Mouse (Mus musculus) frontal cortex, postnatal 14 days (tissue): ENCODE results near the gene St6galnac6.

Experiments used
- DNase-seq, 2 experiments: peaks; one replicate each; pipeline ENCODE4 v3.0.0; 2022; ENCODE audit warnings: low spot score in 2 of 2

St6galnac6 gene

DNA sequence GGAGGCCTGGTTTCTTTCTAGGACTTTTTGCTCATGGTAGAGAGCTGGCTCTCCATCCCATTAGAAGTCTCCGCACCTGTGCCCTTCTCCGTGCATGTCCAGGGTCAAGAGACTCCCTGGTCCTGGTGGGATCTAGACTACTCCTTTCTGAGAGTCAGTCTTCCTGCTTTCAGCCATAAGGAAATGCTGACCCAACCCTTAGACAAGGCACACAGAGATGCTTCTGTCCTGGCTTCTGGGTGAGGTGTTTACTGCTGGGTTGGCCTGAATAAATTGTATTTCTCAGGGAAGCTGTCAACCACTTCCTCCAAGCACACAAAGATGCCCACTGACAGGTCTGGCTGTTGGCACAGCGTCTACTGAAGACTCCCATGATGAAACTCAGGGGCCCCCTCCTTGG is at the start of gene St6galnac6:
St6galnac6 (plus strand) TSS at position 301 of the 400 bp plus-strand sequence.
- DNase-seq: no peak

DNA sequence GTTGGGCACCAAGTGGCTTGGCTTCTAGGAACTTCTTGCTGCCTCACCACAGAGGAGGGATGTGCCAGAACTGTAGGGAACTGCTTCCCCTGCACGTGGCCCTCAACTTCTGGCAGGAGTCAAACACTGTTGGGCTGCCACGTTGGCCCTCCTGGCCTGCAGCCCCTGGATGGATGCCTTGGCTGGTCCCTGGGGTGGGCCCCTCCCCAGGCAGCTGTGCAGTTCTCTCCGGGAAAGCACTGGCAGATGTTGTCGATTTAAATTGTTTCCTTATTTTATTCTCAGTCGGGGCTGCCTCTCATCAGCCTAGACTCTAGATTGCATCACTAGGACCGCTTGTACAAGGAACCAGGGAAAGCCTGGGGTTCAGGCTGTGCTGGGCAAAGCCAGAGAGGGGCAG is 49.7 kb upstream of the St6galnac6 start:
- DNase-seq: no peak

DNA sequence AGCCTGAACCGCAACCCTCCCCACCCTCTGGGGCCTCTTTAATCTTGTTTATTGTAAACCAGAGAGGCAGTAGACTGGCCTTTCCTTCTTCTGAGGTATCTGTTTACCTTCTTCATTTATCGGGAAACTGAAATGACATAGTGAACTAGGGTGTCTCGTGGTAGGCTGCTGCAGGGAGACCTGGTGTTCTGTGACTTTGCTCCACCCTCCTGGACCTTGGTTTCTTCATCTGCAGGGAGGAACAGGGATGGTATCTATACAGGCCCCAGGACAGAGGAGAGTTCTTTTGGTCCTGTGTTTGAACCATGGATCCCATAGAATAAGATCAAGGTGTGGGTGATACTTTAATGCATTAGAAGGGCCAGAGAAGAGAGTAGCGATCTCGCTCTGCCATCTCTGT is 48.3 kb upstream of the St6galnac6 start:
- DNase-seq: no peak

DNA sequence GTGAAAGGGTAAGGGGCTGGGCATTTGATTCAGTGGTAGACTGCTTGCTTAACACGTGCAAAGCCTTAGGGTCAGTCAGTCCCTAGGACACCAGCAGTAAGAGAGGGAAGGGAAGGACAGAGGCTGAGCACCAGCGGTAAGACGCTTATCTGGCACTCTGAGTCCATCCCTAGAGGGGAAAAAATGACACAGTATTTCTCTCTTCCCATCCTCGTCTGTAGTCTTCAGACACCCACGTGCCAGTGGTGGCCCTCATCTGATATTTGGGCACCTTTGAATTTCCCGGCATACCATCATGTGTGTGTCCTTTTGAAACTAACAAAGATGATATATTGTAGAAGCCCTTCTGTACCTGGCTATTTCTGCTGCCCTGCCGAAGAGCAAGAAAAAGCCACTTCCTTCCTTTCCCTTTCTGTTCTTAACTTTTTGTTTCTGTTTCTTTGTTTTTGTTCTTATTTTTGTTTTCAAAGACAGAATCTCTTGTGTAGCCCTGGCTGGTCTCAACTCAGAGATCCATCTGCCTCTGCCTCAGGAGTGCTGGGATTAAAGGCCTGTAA is 45.8 kb upstream of the St6galnac6 start:
- DNase-seq: no peak

DNA sequence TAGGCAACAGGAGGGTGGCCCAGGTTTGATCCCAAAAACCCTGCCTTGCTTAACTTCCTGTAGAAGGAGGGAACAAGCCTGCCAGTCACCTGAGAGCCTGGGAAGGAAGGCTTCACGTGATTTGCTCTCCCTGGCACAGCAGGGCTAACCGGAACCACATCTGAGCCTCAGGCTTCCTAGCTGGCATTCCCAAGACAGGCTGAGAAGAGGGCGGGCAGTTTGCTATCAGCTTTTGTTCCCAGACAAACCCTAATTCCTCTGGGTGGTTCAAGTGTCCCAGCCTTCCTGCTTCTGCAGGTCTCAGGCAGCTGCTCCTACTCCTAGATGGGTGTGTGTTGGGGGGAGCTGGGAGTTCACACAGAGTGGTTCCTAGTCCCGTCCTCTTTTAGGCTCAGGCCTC is 44.0 kb upstream of the St6galnac6 start:
- no peak for DNase-seq

DNA sequence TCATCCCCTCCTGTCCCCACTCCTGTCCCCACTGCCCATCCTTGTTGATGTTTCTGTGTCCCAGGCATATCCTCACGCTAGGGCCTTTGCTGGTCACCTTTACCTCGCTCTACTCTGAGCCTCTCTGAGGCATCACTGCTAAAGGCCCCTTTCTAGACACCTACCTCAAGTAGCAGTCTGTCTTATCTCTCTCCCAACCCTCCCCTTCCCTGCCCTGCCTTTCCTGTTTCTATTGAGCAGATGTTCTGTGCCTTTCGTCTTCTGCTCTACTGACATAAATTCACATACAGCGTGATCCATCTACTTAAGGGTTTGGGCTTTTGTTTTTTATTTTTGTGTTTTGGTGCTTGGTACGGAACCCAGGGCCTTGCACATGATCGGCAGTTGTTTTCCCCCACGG is 43.5 kb upstream of the St6galnac6 start:
- DNase-seq: no peak

DNA sequence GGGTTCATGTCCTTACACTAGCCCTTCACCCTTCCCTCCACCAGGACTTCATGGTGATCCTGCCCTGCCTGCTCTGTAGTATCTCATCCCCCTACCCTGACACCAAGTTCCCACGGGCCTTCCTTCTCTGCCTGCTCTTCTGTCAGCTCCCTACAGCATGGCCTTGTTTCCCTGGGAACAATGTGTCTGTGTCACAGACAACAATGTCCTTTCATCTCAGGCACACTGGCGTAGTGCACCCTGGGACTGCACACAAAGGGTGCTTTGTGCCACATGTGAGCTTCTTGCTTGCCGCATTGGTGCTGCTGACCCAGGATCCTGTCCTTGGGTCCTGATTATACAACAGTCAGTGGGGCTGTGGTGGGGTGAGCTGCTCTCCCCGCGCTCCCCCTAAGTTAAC is 39.9 kb upstream of the St6galnac6 start:
- no peak for DNase-seq

DNA sequence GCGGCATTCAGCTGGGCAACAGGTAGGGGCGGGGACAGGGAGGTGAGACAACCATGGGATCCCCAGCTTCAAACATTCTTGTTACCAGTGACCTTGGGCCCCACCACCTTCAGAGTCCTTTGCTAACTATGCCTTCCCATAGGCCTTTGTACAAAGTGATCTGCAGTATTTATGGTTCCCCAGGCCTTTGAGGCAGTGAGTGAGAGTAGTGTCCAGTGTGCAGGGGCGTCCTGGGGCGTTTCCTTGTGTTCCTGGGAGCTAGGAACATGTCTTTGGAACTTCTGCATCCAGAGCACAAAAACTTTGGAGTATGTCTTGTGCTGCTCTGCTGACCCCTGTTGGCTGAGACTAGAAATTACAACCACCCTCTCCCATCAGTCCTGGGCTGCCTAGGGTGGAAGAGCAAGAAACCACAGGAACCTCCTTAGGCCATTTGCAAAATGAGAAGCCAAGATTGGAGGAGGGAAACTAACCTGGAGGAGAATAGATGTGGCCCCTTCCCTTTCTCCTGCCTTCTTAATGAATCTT is 32.9 kb upstream of the St6galnac6 start:
- peak in 1 of 2 experiments; percentile 65 for DNase-seq

DNA sequence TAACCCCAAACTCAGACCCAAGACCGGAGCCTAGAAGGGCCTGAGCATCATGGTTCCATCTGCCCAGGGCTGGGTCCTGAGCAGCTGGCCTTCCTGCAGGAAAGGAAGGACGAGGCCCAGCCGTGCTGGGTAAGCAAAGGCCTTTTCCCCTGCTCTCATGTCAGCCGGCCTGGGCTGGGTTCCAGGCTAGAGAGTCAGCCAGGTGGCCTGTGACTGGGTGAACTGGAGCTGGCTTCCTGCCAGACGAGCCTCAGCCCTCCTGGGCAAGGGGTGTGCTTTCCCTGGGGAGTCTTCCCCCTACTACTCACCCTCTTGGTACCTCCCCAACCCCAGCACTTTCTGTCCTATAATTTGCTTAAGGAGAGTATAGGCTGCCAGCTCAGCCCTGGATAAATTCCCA is 31.4 kb upstream of the St6galnac6 start:
- DNase-seq: no peak

DNA sequence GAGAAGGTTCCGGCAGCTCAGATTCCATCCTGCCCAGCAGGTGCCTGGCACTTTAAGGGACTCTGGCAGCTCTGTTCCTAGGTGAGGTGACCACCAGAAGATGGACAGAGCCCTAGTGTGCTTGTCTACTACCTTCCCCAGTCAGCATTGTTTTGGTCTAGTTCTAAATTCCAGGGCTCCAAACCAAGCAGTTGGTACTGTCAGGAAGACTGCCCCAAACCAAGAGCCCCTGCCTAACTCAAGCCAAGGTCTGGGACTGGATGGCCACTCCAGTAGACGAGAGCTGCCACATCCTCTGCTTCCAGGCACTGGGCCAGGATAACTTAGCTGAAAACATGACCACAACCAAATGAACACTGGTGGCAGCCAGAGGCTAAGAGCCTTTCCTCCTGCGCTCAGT is 30.6 kb upstream of the St6galnac6 start:
- no peak for DNase-seq

DNA sequence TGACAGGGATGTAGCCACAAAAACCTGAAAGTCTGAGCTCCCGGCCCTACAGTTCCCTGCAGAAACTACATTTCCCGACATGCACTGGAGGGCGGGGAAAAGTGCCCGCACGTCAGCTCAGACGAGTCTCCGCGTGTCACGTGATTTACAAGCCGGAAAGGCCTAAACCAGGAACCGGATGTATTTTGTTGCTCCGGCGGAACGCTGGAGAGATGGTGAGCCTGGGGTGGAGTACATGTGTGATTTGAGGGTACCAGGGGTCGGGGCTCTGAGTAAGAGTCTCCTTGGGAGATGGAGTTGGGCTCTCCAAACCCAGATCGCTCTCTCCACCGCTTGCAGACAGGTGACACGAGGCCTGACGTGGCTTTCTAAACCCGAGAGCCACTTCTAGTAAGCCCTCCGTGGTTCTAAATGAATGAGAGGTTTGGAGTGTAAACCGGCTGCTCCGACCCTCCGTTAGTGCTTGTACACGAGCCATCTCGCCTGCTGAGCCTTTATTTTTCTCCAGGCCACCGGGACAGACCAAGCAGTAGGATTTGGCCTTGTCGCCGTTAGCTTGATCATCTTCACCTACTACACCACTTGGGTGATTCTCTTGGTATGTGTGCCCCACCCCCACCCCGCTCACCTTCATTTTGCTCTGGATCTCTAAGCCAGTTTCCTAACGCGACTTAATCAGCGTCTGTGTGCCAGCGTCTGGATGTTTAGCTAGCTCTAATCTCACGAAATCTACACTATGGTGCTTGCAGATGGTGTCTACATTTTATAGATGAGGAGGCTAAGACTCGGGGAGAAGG is 28.6 kb upstream of the St6galnac6 start, which contains the start of gene Dpm2:
Dpm2 (plus strand) TSS at position 161 of the 797 bp plus-strand sequence.
- peak; percentile 89 for DNase-seq

DNA sequence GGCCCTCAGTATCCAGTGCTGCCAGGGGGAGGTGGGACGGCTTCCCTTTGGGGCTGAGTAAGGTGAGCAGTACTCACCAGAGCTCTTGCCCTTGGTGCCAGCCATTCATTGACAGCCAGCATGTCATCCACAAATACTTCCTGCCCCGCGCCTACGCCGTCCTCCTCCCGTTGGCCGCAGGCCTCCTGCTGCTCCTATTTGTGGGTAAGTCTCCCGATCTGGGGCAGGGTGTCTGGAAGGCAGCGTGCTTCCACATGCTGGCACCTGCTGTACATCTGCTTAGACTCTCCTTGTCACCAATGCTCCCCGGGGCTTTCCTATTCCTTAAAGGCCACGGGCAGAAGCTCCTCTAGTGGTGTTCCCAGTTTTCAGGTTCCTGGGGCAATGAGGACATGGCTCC is 27.3 kb upstream of the St6galnac6 start:
- DNase-seq: no peak

DNA sequence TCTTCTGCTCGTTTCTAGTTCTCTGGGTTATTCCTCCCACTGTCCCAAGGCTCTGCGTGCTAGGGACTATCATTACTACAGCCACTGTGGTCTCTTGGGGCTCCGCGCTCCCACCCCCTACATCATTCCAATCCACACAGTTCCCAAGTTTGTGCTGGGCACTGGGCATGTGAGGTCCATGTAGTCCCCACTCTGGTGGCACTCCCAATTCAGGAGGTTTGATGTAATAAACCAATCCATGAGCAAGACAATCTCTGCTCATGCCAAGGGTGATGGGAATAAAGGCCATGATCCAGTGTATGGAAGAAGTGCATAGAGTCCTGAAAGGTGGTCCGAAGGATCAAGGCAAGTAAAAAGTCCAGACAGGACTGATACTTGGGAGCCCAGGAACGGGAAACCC is 25.0 kb upstream of the St6galnac6 start, which contains the start of gene Pip5kl1:
Pip5kl1 (plus strand) TSS at position 301 of the 400 bp plus-strand sequence.
- no peak for DNase-seq

DNA sequence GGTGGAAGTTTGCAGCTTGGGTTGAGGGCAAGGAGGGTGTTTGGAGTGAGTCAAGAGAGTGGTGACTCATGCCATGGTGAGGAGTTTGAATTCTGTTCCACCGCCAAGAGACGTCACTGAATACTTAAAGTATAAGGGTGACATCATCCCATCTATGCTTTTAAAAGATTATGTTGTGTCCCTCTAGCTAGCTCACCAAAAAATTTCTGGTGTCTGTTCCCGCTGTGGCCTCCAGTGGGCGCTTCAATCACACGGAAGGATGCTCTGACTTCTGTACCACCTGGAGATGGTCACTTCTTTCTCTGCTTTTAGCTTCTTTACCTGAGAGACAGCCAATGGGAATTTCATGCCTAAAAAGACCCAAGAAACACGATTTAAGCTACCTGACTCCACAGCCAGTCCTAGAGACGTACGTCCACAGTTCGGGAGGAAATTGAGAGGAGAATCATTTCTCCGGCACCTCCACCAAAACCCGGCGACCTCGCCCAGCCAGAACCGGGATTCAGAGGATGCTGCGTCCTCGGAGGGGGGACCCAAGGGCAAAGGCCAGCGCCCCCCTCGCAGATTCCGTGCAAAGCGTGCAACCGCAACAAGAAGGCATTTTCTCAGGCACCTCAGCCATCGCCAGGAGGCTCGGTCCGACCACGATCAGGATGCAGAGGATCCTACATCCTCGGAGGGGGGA is 24.5 kb upstream of the St6galnac6 start:
- peak; percentile 70 to 75 for DNase-seq

DNA sequence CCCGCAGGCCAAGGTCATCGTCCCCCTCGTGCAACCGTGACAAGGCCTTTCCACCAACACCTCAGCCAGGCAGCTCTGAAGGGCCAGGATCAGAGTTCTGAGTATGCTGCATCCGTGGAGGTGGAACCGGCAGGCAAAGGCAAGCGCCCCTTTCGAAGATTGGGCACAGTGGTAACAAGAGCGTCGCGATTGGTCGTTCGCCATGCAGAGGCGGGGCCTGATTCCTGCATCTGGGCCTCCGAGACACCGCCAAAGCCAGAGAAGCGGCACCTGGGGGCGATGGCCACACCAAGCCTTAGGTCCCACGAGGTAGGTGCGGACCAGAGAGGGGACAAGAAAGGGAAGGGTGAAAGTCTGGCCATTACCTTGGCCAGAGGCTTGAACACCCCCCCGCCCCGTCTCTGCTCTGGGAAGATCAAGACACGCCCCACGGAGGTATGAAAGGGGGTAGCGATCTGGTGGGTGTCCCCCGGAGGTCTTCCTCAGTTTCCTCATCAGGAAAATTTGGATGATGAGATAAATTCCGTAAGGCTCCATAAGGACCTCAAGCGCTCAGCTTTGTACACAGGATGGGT is 23.8 kb upstream of the St6galnac6 start, which contains the start of gene 9430097D07Rik:
9430097D07Rik (minus strand) TSS at position 99 of the 575 bp plus-strand sequence.
- DNase-seq: peak; percentile 60 to 71

DNA sequence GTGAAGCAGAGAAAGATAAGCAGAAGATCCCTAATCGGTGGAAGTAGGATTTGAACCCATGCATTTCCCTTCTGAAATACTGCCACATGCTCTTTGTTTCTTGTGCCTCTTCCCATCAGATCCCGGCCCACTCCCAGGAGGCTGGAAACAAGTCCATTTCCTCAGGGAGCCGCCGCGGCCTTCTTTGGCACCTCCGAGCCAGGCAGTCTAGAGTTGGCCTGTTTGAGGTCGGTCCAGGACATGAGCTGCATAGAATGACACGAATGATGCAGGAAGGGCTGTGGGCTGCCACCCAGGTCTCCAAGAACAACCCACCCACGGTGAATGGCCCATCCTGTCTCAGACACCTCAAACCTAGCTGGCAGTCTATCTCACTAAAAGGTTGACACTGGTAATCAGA is 23.0 kb upstream of the St6galnac6 start:
- DNase-seq: no peak

DNA sequence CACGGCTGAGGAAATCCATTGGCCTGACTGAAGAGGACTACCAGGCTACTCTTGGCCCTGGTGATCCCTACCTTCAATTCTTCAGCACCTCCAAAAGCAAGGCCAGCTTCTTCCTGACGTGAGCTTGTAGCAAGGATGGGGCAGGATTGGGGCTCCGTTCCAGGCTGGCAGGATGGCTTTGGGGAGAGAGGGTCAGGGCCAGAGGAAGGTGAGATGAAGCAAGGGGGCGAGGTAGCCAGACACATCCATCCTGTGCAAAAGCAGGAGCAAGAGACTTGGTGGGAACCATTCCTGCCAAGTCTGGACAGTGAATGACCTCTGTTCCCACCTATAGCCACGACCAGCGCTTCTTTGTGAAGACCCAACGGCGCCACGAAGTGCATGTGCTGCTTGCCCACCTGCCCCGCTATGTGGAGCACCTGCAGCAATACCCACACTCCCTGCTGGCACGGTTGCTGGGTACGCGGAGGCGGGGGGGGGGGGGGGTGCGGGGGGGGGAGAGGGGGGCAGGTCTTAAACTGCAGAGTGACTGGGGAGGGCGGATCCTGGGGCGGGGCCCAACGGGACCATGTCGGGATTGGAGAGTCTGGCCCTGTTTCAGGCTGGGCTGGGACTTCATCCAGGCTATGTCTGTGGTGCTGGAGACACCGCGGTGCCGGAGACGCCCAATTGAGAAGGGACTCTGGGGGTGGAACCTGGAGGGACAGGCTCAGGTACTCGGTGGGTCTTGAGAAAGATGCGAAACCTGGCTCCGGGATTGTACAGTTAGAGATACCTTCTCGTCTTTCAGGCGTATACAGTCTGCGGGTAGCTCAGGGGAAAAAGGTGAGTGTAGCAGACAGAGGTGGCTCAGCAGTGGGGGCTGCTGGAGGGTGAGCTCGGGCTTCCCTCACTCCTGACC is 21.1 kb upstream of the St6galnac6 start:
- DNase-seq: no peak

DNA sequence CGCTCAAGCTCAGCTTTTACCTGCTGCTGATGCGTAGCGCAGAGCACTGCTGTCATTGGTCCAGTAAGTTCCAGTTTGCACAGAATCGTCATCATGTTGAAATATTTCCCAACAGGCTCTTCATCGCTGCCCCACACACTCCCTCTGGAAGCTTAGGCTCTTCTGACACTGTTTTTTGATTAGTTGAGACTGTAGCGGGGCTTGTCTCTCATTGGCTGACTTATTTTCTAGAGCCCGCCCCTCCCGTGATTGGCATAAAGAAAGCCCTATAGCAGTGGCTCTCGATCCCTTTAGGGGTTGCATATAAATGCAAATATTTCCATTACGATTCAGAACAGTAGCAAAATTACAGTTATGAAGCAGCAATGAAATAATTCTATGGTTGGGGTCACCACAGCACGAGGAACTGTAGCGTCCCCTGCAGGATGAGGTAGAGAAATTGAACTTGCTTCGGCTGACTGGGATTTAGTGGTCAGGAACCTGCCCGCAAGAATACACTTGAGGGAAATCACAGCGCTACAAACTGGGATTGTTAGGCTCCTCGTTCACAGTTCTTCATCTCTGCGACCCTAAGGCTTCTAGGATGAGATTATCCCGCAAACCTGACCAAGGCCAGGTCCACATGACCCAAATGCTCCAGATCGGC is 17.9 kb upstream of the St6galnac6 start:
- peak; percentile 72 to 76 for DNase-seq

DNA sequence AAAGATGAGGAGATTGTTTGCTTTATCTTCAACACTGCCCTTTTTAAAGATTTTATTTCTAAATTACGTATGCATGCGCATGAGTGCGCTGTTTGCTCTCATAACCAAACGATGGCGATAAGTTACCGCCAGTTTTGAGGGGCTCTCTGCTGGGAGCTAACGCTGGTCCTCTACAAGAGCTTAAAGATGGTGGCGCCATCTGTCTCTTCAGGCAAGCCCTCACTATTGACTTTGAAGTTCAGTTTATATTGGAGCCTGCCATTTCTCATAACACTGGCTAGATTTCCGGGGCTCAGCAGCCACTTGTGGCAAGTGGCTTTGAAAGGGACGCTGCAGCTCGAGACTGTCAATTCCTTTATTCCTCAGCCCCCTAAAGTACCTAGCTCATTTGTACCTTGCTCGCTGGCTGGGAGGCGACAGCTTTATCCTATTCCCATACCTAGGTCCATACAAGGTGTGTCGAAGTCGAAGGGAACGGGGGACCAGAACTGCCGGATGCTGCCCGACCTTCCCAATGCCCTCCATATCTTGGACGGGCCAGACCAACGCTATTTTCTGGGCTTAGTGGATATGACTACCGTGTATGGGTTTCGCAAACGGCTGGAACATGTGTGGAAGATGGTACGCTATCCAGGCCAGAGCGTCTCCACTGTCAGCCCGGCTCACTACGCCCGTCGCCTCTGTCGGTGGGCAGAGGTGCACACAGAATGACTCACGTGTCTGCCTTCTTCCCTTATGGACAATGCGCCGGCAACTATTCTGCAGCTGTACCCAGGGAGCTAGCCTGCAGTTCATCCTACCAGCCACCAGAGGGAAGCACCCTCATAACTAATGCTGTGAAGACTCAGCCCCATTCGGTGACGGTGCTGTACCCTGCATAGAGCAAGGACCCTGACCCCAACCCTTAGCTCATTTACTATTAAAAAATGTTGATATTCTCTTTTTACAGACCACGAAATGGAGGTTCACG is 16.4 kb upstream of the St6galnac6 start:
- DNase-seq: peak; percentile 75 to 76
